ENCODE assay signal across 24 mouse cellular contexts in the genomic region with DNA sequence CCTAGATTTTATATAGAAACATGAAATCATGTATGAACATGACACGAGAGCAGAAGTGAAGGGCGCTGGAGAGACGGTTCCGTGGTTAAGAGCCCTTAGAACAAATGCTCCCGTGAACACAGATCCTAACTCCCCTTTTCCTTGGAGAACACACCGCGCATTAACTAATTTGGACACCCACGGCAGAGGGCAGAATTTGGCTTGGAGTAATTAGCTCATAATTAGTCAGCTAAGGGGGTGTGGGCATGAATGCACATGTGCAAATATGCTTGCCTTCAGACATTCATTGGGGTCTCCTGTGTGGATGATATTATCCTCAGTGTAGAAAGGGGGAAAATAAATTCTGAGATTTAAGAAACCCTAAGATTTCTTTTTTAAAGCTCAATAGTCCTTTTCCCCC. TPM values are rescaled to one million over a fixed set of nuclear protein-coding genes. Genes with fewer than 3 reads are reported as not detected.
"Had no signal": no experiment of that assay in that cellular context is flagged by ENCODE, and none has a peak within 500 bp of the region (broad histone marks: within the 10 kb centered on the region; RNA-seq: fewer than 3 reads in every experiment).

No protein-coding gene starts in this region.

- ATAC-seq: liver, postnatal 0 days; lung, postnatal 0 days; midbrain, embryonic 15.5 days had no signal

- H3K9ac ChIP-seq: limb, embryonic 12.5 days; limb, embryonic 15.5 days; liver, embryonic 14.5 days; liver, postnatal 0 days; lung, embryonic 14.5 days; midbrain, embryonic 15.5 days; neural tube, embryonic 13.5 days had no signal

- H3K27me3 ChIP-seq: limb, embryonic 12.5 days; limb, embryonic 15.5 days; midbrain, embryonic 15.5 days; neural tube, embryonic 13.5 days had no signal

- DNase-seq: kidney, adult 9 months; kidney, postnatal 14 days; kidney, postnatal 4 days; left cerebral cortex, postnatal 4 days; liver, postnatal 0 days; lung, embryonic 14.5 days; right cerebral cortex, adult 18-20 months; right cerebral cortex, postnatal 14 days; right cerebral cortex, postnatal 4 days; thymus, adult 2 months; thymus, postnatal 14 days; thymus, postnatal 4 days had no signal

- H3K4me2 ChIP-seq: limb, embryonic 12.5 days; limb, embryonic 15.5 days; liver, embryonic 11.5 days; lung, embryonic 14.5 days; midbrain, embryonic 15.5 days; neural tube, embryonic 13.5 days had no signal

- H3K9me3 ChIP-seq: limb, embryonic 12.5 days; limb, embryonic 15.5 days; midbrain, embryonic 15.5 days had no signal

- H3K4me1 ChIP-seq: limb, embryonic 12.5 days; limb, embryonic 15.5 days had no signal

- H3K36me3 ChIP-seq: limb, embryonic 12.5 days; limb, embryonic 15.5 days; midbrain, embryonic 15.5 days; neural tube, embryonic 13.5 days had no signal

- H3K4me3 ChIP-seq: limb, embryonic 12.5 days; limb, embryonic 15.5 days; midbrain, embryonic 15.5 days; myocyte; neural tube, embryonic 13.5 days had no signal

- H3K27ac ChIP-seq: limb, embryonic 12.5 days; limb, embryonic 15.5 days; liver, embryonic 14.5 days; macrophage; midbrain, embryonic 15.5 days; neural tube, embryonic 13.5 days; stomach, postnatal 0 days had no signal

RNA-seq across cellular contexts. Expression of gene Foxb2, which starts 32.6 kb away (rescaled TPM):
- polyA plus RNA-seq: kidney, embryonic 16.5 days; limb, embryonic 12.5 days; limb, embryonic 15.5 days; liver, embryonic 11.5 days; liver, embryonic 14.5 days; liver, postnatal 0 days; lung, embryonic 14.5 days; lung, postnatal 0 days; myocyte; neural tube, embryonic 13.5 days; stomach, embryonic 14.5 days; stomach, postnatal 0 days had no signal
